Mouse (Mus musculus): ENCODE data around the gene Slc6a13. TPM values are rescaled to one million over a fixed set of nuclear protein-coding genes. Genes with fewer than 3 reads are reported as not detected.
A peak's percentile ranks its signal among the peaks of the same experiment; 100 is the strongest.

Gene Slc6a13
- polyA plus RNA-seq, 1 experiment: 1.9 TPM

- TF ChIP-seq POLR2A (IDR thresholded peaks at IDR 0.05; ENCODE audit: control insufficient read depth, extremely low read depth, insufficient read depth, low read length, poor library complexity) (no peak), CTCF (IDR thresholded peaks at IDR 0.05; ENCODE audit: borderline replicate concordance, control insufficient read depth, extremely low read depth, insufficient read depth, low read length, poor library complexity) (no peak)
- DNase-seq: no peak
- WGBS: 96% methylated on average over 9 of the region's 9 CpGs
These were observed 35.8 kb downstream of the Slc6a13 start for GRCm38 (mm10) chr6:121335841-121336240.

DNA sequence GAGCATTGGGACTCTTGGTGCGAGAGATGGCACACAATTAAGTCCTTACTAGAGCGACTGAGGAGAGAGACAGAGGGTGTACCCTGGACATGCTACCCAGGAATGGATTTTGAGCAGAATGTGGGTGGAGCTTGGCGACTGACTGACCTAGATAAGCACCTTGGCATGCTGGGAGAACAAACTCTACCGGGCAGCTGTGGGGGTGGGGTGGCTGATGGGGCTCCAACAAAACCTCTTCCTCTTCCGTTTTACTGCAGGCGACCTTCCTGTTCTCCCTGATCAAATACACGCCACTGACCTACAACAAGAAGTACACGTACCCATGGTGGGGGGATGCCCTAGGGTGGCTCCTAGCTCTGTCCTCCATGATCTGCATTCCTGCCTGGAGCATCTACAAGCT, 36.5 kb downstream of the Slc6a13 start:
- Histone ChIP-seq H3K27me3 (ENCODE audit: control insufficient read depth, insufficient read depth, low read length) (no peaks in the 10 kb centered on the region; the same call in 1 of the 2 replicates), H3K27ac (ENCODE audit: control insufficient read depth, insufficient read depth, low read length) (no peak overlapping the region), H3K36me3 (ENCODE audit: control insufficient read depth, insufficient read depth, low read length) (no peaks in the 10 kb centered on the region), H3K4me1 (replicated peaks; ENCODE audit: control insufficient read depth, insufficient read depth, low read length) (peaks cover 15% of the 10 kb centered on the region), H3K4me3 (ENCODE audit: control insufficient read depth, insufficient read depth, low read length) (no peak overlapping the region)
- peak; percentile 74 for DNase-seq
- 30% methylated on average over 8 of the region's 8 CpGs for WGBS
- TF ChIP-seq POLR2A (IDR thresholded peaks at IDR 0.05; ENCODE audit: control insufficient read depth, extremely low read depth, insufficient read depth, low read length, poor library complexity): no peak

More at GRCm38 (mm10) chr6:121335841-121336240, 35.8 kb downstream of the Slc6a13 start:
- H3K4me3 ChIP-seq (ENCODE audit: control insufficient read depth, insufficient read depth, low read length): no peak overlapping the region
- H3K27me3 ChIP-seq (ENCODE audit: control insufficient read depth, insufficient read depth, low read length): no peaks in the 10 kb centered on the region; the same call in 1 of the 2 replicates
- H3K36me3 ChIP-seq (ENCODE audit: control insufficient read depth, insufficient read depth, low read length): no peaks in the 10 kb centered on the region
- H3K4me1 ChIP-seq (replicated peaks; ENCODE audit: control insufficient read depth, insufficient read depth, low read length): peaks cover 15% of the 10 kb centered on the region
- no peak overlapping the region for H3K27ac ChIP-seq (ENCODE audit: control insufficient read depth, insufficient read depth, low read length)

DNA sequence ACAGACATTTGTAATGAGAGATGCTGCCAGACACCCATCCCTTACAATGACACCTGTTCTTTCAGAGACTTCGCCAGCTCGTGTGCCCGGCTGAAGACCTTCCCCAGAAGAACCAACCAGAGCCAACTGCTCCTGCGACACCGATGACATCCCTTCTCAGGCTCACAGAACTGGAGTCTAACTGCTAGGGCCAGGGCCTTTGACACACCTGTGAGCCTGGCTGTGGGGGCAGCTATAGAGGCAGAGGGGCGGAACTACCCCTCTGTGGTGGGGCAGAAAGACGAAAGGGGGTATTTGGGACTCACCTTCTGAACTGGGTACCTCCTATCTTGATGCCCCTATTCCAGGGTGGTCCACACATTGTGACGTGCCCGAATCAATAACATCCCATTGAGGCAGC, 37.2 kb downstream of the Slc6a13 start:
- Histone ChIP-seq H3K4me1 (replicated peaks; ENCODE audit: control insufficient read depth, insufficient read depth, low read length) (peaks cover 15% of the 10 kb centered on the region), H3K4me3 (ENCODE audit: control insufficient read depth, insufficient read depth, low read length) (no peak overlapping the region), H3K36me3 (ENCODE audit: control insufficient read depth, insufficient read depth, low read length) (no peaks in the 10 kb centered on the region), H3K27me3 (ENCODE audit: control insufficient read depth, insufficient read depth, low read length) (no peaks in the 10 kb centered on the region; the same call in 1 of the 2 replicates), H3K27ac (ENCODE audit: control insufficient read depth, insufficient read depth, low read length) (no peak overlapping the region)
- TF ChIP-seq POLR2A (IDR thresholded peaks at IDR 0.05; ENCODE audit: control insufficient read depth, extremely low read depth, insufficient read depth, low read length, poor library complexity) (no peak), CTCF (IDR thresholded peaks at IDR 0.05; ENCODE audit: borderline replicate concordance, control insufficient read depth, extremely low read depth, insufficient read depth, low read length, poor library complexity) (no peak)
- no peak for DNase-seq
- 95% methylated on average over 9 of the region's 9 CpGs for WGBS

DNA sequence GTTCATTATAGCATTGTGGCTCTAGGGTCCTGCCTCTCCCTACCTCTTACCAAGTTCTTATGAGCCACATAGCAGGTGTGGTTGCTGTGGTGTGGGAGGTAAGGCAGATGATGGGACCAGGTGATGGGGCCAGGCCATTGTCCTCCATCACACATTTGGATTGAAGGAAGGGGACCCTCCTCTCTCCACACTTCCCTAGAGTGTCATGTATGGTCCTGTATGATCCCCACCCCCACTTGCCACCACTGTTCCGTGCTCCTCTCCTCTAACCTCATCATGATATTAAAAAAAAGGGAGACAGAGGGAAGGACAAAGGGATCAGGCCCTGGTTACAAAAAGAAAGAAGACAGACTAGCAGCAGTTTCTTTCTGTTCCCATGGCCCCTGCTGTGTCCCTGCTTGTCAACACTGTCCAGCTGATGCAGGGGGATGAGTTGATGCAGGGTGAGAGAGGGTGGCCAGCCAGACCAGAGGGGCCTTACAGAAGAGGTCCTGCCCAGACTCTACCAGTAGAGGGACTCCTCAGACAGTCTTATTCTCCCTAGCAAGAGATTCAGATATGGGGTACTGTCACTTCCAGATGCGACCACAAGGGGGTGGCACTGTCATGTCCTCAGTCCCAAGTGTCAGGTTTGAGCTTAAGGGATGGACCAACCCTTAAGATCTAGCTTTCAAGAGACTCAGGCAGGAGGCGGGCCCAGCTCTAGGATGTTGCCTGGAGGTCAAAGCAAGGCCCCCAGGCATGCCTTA, 37.9 kb downstream of the Slc6a13 start:
- TF ChIP-seq POLR2A (IDR thresholded peaks at IDR 0.05; ENCODE audit: control insufficient read depth, extremely low read depth, insufficient read depth, low read length, poor library complexity): no peak
- TF ChIP-seq CTCF (IDR thresholded peaks at IDR 0.05; ENCODE audit: borderline replicate concordance, control insufficient read depth, extremely low read depth, insufficient read depth, low read length, poor library complexity): no peak
- no peaks in the 10 kb centered on the region; the same call in 1 of the 2 replicates for H3K27me3 ChIP-seq (ENCODE audit: control insufficient read depth, insufficient read depth, low read length)
- no peak overlapping the region for H3K4me3 ChIP-seq (ENCODE audit: control insufficient read depth, insufficient read depth, low read length)
- no peak overlapping the region for H3K27ac ChIP-seq (ENCODE audit: control insufficient read depth, insufficient read depth, low read length)
- DNase-seq: peak; percentile 79
- no peaks in the 10 kb centered on the region for H3K36me3 ChIP-seq (ENCODE audit: control insufficient read depth, insufficient read depth, low read length)
- H3K4me1 ChIP-seq (replicated peaks; ENCODE audit: control insufficient read depth, insufficient read depth, low read length): peaks cover 15% of the 10 kb centered on the region
- WGBS: 32% methylated on average over 3 of the region's 3 CpGs

DNA sequence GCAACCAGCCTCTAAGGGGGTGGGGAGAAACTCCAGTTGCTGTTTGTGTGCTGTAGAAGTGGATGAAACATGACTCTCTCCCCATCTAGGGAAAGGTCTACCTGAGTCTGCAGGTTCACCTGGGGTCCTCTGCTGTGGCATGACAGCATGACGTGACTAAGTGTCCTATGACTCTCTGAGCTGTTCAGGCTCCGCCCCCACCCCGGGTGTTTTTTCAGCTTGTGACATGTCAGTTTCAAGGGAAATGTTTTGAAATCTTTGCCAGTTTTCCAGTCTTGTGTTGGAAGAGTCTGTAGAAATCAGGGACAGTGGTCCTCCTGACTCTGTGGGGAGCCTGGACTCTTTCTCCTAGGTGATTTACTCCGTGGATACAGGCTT, 38.5 kb downstream of the Slc6a13 start:
- H3K36me3 ChIP-seq (ENCODE audit: control insufficient read depth, insufficient read depth, low read length): no peaks in the 10 kb centered on the region
- no peak overlapping the region for H3K27ac ChIP-seq (ENCODE audit: control insufficient read depth, insufficient read depth, low read length)
- TF ChIP-seq POLR2A (IDR thresholded peaks at IDR 0.05; ENCODE audit: control insufficient read depth, extremely low read depth, insufficient read depth, low read length, poor library complexity): no peak
- TF ChIP-seq CTCF (IDR thresholded peaks at IDR 0.05; ENCODE audit: borderline replicate concordance, control insufficient read depth, extremely low read depth, insufficient read depth, low read length, poor library complexity): no peak
- no peak for DNase-seq
- H3K4me1 ChIP-seq (replicated peaks; ENCODE audit: control insufficient read depth, insufficient read depth, low read length): peaks cover 15% of the 10 kb centered on the region
- WGBS: 61% methylated on average over 4 of the region's 4 CpGs
- H3K27me3 ChIP-seq (ENCODE audit: control insufficient read depth, insufficient read depth, low read length): no peaks in the 10 kb centered on the region; the same call in 1 of the 2 replicates
- H3K4me3 ChIP-seq (ENCODE audit: control insufficient read depth, insufficient read depth, low read length): no peak overlapping the region

DNA sequence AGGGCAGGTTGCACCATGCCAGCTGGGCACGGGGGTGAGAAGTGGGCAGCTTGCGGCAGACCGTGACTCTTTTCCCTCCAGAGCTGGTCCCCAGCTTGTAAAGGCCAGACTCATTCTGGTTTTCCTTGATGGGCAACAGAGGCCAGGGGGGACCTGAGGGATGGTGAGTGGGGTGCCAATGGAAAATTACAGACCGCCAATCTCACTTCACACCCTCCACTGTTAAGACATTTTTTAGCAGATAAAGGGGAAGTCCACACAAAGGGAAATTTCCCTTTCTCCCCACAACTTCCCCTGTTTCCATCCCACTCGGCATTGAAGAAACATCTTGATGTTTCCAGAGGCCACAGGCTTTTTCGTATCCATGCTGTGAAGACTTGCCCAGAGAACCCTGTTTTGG, 41.6 kb downstream of the Slc6a13 start:
- Histone ChIP-seq H3K36me3 (ENCODE audit: control insufficient read depth, insufficient read depth, low read length) (no peaks in the 10 kb centered on the region), H3K27ac (ENCODE audit: control insufficient read depth, insufficient read depth, low read length) (no peak overlapping the region), H3K27me3 (ENCODE audit: control insufficient read depth, insufficient read depth, low read length) (no peaks in the 10 kb centered on the region; the same call in 1 of the 2 replicates), H3K4me1 (replicated peaks; ENCODE audit: control insufficient read depth, insufficient read depth, low read length) (peaks cover 9% of the 10 kb centered on the region), H3K4me3 (ENCODE audit: control insufficient read depth, insufficient read depth, low read length) (no peak overlapping the region)
- 11% methylated on average over 6 of the region's 6 CpGs for WGBS
- TF ChIP-seq CTCF (IDR thresholded peaks at IDR 0.05; ENCODE audit: borderline replicate concordance, control insufficient read depth, extremely low read depth, insufficient read depth, low read length, poor library complexity): no peak
- no peak for TF ChIP-seq POLR2A (IDR thresholded peaks at IDR 0.05; ENCODE audit: control insufficient read depth, extremely low read depth, insufficient read depth, low read length, poor library complexity)
- DNase-seq: no peak

Measured in thymus, adult 2 months (tissue).